Mouse (Mus musculus): Measurements from ENCODE around the gene Cyp2c23.

DNA sequence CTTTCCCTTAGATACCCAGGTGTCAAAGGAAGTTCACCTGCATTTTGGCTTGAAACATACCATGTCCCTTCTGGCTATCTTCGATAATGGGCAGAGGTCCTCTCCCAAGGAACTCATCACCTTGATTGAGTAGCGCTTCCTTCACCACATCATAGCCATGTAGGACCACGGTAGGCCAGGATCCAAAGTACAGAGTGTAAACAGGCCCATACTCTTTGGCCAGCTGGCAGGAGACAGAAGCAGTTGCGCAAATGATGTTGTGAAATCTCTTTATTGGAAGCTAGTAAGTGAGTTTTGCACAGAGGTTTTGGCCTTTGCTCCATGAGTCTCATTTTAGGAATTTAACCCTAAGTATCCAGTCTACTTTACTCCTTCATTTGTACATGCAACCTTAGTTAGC lies 7.5 kb downstream of the Cyp2c23 start:
- no peak for TF ChIP-seq CTCF (IDR thresholded peaks at IDR 0.05; ENCODE audit: low read depth, low read length)
- TF ChIP-seq POLR2A (IDR thresholded peaks at IDR 0.05; ENCODE audit: borderline replicate concordance, low read depth, low read length): no peak

Data from bone marrow macrophage, adult 2 months (primary cell).